Mouse (Mus musculus) Patski (cell line): ENCODE data around the gene Gfod2. TPM values are rescaled to one million over a fixed set of nuclear protein-coding genes. Genes with fewer than 3 reads are reported as not detected.

Experiments used
- ATAC-seq: fragments of 100-300 bp; one replicate; pipeline ENCODE4 v1.8.0; 2021
- CTCF ChIA-PET: fragments of 350-600 bp; sonication (Branson Sonifier 250); formaldehyde crosslinking; loops from one replicate; lab custom pipeline; 2022; ENCODE audit warnings: inconsistent platforms; lab: Charles Lee
- POLR2A ChIA-PET: fragments of 350-600 bp; sonication (Branson Sonifier 250); formaldehyde crosslinking; loops from one replicate; lab custom pipeline; 2022; ENCODE audit warnings: antibody characterized with exemption, inconsistent platforms; lab: Charles Lee
- DNase-seq: peaks from one replicate; pipeline ENCODE4 v3.0.0-alpha.2; 2011; ENCODE audit warnings: low read depth, low spot score
- H3K27me3 ChIP-seq: fragments of 371-371 bp; one replicate; pipeline ENCODE4 v1.5.1; 2021
- CTCF ChIP-seq: fragments of 100-300 bp; IDR thresholded peaks from one replicate; pipeline ENCODE4 v1.5.1; 2021
- in situ Hi-C: fragments of 300-500 bp; cut with MboI; formaldehyde crosslinking; loops from 3 replicates; pipeline ENCODE4 v1.11.1; 2018; ENCODE audit warnings: low pct_unique_long_range_greater_than_20kb, mixed read lengths
- polyA plus RNA-seq: library from polyadenylated mRNA; unstranded; gene quantifications from one replicate; pipeline ENCODE4 v1.2.3, GENCODE M21; 2021

The Gfod2 gene
- polyA plus RNA-seq, 1 experiment from 2014 or later, result 23.6 TPM

DNA sequence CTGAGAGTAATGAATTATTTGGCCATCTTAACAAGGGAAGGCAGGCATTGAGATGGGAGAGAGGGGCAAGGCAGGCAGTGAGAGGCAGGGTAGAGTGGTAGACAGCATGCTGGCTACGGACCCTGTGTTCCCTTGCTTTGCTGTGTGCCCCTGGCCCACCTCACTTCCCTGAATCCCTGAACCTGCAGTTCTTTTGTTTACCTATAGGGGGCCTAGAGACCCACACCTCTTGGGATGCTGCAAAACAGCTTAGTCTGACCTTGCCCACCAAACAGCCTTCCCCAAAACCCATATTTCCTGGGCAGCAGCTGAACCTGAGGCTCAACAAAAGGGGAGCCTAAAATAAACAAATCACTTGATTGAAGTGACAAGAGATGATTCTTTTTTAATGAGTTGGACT lies 12.1 kb upstream of the Gfod2 start:
- ATAC-seq (no peak), DNase-seq (no peak)
- TF ChIP-seq CTCF, result peak; percentile 74
- ChIA-PET CTCF (interaction anchor here (0.7 to 2.4 kb wide), 7 partner anchors 13 to 252 kb away, joined by 3 to 8 read pairs (median 3); partner anchors contain the start of gene Enkd1), POLR2A (no interaction called here)
- in situ Hi-C loops, result no loop called here
- H3K27me3 ChIP-seq, result no peaks in the 10 kb centered on the region

DNA sequence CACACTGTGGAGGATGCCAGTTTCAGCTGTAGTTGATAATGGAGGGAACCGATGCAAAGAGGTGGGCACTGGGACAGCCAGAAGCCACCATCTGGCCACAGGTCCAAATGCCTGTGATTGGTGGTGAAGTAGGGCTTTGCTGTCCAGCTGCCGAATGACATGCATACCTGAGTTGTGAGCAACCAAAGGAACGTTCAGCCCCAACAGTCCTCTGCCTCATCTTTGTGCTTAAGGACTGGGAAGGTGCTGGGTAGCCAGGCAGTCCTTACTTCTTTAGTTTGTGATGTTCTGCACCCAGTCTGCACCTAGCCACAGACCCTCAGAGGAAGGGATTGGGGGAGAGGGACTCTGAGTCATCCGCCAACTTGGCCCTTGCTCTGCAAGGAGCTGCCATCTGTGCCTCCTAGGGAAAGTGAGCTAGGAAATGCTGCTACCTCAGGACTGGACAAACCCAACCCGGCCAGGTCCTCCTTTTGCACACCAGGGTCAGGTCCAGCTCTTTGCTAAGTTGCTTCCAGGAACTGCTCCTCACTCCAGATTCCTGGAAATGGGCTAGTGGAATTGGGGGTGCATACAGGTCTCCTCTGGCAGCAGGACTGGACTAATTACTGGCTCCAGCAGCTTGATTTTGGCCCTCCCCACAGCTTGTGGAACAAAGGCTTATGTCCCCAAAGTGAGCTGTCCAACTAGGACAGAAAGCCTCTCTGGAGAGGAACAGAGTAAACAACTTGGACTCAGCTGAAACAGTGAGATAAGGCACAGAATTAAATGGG lies 10.2 kb upstream of the Gfod2 start:
- POLR2A ChIA-PET, result interaction anchor here (1.1 kb wide), 1 partner anchor 55 kb away, joined by 3 read pairs; no protein-coding TSS in a partner anchor
- no peak for TF ChIP-seq CTCF
- CTCF ChIA-PET, result interaction anchor here (0.9 to 2.4 kb wide), 3 partner anchors 16 to 55 kb away, joined by 3 to 8 read pairs (median 3); no protein-coding TSS in a partner anchor
- no peak for DNase-seq
- in situ Hi-C loops, result no loop called here
- ATAC-seq, result peak; percentile 58
- H3K27me3 ChIP-seq, result no peaks in the 10 kb centered on the region

DNA sequence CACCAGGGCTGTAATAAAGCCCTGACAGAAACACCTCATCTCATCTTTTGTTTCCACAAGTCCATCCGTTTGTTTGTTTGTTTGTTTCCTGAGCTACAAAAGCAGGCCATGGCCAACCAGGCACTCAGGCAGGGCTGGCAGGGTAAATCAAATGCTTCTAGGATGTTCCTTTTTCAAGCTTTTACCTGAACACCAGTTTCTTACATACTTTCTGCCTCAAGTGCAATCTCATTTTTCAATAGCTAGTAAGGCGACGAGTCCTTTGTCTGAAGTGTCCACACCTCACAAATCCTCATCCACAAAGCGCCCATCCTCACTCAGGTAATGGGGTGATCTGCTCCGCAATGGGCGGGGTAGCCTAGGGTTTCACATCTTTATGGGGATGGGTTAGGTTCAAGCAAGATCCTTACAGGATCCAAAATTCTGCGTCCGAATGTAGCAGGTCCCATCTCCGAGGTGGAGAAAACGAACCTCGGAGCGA lies 628 bp downstream of the Gfod2 start:
- no peak for TF ChIP-seq CTCF
- POLR2A ChIA-PET, result no interaction called here

DNA sequence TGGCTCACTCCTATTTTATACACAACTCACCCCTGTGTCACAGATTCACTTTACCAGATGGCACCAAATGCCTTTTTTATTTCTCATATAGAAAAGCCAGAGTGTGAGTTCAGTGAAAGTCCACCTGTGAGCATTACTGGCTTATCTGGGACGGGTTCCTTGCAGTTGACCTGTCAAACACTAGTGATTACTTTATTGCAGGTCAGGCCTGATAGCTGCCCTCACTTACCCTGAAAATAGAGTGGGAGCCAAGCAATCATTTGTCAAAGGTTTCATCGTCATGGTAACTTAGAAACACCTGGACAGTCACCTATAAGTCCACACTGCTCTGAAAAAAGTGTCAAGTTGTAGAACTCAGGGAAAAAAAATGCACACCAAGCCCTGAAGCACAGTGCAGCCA lies 3.8 kb downstream of the Gfod2 start:
- POLR2A ChIA-PET, result no interaction called here
- no peak for TF ChIP-seq CTCF
- no peaks in the 10 kb centered on the region for H3K27me3 ChIP-seq
- ATAC-seq, result no peak
- no peak for DNase-seq
- CTCF ChIA-PET, result interaction anchor here (0.6 to 1.1 kb wide), 2 partner anchors 11 to 40 kb away, joined by 3 read pairs; no protein-coding TSS in a partner anchor
- in situ Hi-C loops, result no loop called here

More for the DNA sequence above, 628 bp downstream of the Gfod2 start:
- ATAC-seq (no peak), DNase-seq (no peak)
- CTCF ChIA-PET, result interaction anchor here (1.1 kb wide), 1 partner anchor 37 kb away, joined by 3 read pairs; no protein-coding TSS in a partner anchor
- H3K27me3 ChIP-seq, result no peaks in the 10 kb centered on the region
- in situ Hi-C loops, result no loop called here

DNA sequence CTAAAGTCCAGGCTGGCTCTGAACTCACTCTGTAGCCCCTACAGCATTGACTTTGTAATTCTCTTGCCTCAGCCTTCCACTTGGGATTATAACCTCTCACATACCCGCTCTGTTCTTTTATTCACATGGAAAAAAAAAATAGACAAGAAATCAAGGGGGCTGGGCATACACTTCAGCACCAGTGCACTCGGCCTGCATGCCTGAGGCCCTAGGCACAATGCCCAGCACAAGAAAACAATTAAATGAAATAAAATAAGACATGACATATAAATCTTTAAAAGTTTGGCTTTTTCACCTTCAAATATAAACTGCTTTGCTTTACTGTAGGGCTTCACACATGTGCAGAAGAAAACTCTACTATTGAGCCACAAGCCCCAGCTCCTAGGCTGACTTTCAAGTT lies 4.5 kb downstream of the Gfod2 start:
- H3K27me3 ChIP-seq, result no peaks in the 10 kb centered on the region
- no peak for ATAC-seq
- DNase-seq, result no peak
- CTCF ChIA-PET, result no interaction called here
- POLR2A ChIA-PET, result interaction anchor here (0.6 kb wide), 1 partner anchor 81 kb away, joined by 3 read pairs; no protein-coding TSS in a partner anchor
- TF ChIP-seq CTCF, result no peak
- in situ Hi-C loops, result no loop called here

DNA sequence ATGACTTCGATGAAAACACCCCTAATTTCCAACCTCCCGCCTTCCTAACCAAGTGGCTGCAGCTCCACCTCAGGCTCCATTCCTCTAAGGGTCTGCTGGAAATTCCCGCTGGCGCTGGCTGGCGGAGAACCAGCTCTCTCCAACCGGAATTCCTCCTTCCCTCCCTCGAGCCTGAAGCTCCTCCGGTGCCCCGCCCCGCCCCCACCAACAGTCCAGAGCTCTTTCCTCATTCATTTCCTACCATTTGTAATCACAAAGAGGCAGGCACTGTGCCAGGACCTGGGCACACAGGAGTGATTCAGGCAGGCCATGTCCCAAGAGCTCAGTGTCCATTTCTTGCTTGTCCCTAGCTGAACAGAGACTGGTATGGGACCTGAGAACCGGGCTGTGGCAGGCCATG lies 7.9 kb downstream of the Gfod2 start:
- ATAC-seq (peak; percentile 72), DNase-seq (peak; percentile 37)
- POLR2A ChIA-PET, result interaction anchor here (0.6 kb wide), 2 partner anchors 18 to 22 kb away, joined by 3 to 5 read pairs; no protein-coding TSS in a partner anchor
- TF ChIP-seq CTCF, result no peak
- in situ Hi-C loops, result no loop called here
- CTCF ChIA-PET, result interaction anchor here (1.2 kb wide), 1 partner anchor 84 kb away, joined by 3 read pairs; no protein-coding TSS in a partner anchor
- no peaks in the 10 kb centered on the region for H3K27me3 ChIP-seq

DNA sequence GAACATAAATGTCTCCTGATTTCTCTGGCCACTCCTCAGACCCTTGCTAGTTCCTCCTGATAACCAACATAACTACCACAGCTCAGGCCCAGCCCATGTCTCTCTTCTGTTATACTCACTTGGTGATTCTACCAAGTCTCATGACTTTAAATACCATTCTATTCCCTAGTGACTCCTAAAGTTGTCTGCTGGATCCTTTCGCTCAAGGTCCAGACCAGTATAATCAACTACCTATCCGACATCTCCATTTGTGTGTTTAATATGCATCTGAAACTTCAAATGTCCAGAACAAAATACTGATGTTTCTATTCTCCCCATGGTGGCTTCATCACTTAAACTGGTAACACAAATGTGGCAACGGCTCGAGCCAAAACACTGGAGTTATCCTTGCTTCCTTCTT lies 15.2 kb downstream of the Gfod2 start:
- in situ Hi-C loops, result no loop called here
- ChIA-PET POLR2A (no interaction called here), CTCF (interaction anchor here (1.4 kb wide), 1 partner anchor 10 kb away, joined by 4 read pairs; no protein-coding TSS in a partner anchor)
- TF ChIP-seq CTCF, result no peak
- no peaks in the 10 kb centered on the region for H3K27me3 ChIP-seq
- no peak for ATAC-seq
- DNase-seq, result no peak

DNA sequence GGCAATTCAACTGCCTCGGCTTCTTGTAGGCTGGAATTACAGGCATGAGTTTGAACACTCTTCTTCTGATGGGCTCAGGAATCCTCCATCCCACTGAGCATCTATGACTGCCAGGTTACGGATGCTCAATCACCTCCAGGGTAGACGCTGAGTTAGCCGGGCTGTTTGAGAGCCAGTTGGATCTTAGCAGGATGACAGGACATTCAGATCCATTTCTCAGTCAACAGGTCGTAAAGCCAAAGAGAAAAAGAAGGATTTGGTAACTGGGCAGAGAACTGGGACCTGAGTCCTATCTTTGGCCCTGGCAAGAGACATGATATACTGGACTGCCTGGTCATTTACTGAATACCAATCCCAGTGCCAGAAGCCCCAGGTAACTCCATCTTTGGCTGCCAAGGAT lies 19.2 kb downstream of the Gfod2 start:
- in situ Hi-C loops, result no loop called here

DNA sequence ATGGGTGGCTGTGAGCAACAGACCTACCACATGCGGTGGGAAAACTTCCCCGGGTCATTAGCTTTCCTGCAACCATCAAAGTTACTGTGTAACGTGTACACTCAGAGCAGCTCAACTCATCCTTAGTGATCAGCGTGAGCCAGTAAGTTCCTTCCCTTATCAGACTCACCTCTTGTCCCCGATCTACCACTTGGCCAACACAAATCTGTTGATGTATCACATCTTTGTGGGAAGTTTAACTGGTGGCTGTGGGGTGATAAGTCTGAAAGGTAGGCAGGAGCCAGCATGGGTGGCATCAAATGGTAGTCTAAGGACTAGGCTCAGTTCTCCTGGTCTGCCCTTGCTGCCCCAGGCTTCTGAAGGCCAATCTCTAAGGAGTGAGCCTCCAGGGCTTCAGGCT lies 26.3 kb downstream of the Gfod2 start:
- DNase-seq, result no peak
- TF ChIP-seq CTCF, result no peak
- in situ Hi-C loops, result no loop called here
- CTCF ChIA-PET, result interaction anchor here (0.9 to 1.3 kb wide), 2 partner anchors 9 to 18 kb away, joined by 3 to 5 read pairs; no protein-coding TSS in a partner anchor
- peak; percentile 73 for ATAC-seq
- H3K27me3 ChIP-seq, result no peaks in the 10 kb centered on the region
- POLR2A ChIA-PET, result no interaction called here

More for the DNA sequence above, 19.2 kb downstream of the Gfod2 start:
- DNase-seq (no peak), ATAC-seq (no peak)
- no peaks in the 10 kb centered on the region for H3K27me3 ChIP-seq
- ChIA-PET CTCF (interaction anchor here (0.7 kb wide), 1 partner anchor 10 kb away, joined by 3 read pairs; no protein-coding TSS in a partner anchor), POLR2A (no interaction called here)
- TF ChIP-seq CTCF, result no peak

DNA sequence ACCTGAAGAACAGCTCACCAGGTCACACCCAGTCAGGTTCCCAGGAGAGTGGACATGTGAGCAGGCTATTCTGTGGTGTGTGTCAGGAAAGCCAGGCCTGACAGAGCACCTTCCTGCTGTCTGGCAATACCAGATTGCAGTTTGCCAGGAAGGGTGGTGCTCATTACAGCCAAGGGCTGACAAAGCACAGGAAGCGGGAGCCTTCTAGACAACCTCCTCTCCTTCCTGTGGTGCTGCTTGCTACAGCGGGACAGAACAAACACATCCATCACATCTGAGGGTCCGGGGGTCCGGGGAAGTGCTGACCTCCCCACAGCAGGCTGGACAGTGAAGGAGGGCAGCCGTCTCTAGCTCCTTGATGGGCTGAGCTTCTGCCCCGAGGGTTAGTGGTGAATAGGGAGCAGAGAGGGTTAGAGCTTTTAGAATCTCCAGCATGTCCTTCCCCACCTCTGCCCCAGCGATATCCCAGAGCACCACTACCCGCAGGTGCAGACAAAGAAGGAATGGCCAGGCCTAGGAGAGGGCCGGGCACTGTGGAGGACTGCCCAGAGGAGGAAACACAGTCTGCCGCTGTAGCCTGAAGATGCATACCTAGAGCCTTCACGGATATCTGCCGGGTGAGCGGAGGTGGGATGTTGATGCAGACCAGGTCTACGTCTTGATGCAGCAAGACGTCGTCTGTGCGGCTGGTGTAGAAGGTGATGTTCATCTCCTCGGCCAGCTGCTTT lies 30.9 kb downstream of the Gfod2 start:
- DNase-seq (no peak), ATAC-seq (no peak)
- in situ Hi-C loops, result no loop called here
- no peak for TF ChIP-seq CTCF
- CTCF ChIA-PET, result interaction anchor here (2.1 kb wide), 1 partner anchor 11 kb away, joined by 5 read pairs; no protein-coding TSS in a partner anchor
- POLR2A ChIA-PET, result no interaction called here
- no peaks in the 10 kb centered on the region for H3K27me3 ChIP-seq
